26 mouse cellular contexts compared by ENCODE assay signal in the genomic region with DNA sequence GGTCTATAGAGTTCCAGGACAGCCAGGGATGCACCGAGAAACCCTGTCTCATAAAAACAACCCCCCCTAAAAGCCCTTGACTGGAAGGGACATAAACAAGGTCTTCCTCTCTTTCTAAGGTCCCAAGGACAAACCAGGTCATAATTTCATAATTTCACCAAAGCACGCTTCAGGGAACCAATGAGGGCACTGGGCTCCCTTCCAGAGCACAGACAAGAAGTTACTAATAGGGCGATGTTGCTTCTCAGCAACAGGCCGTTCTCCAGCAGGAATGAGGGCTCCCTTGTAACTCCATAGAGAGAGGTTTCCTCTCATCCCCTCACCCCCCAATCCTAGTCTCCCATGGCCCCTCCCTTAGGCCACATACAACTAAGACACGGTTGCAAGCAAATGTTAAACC. TPM values are rescaled to one million over a fixed set of nuclear protein-coding genes. Genes with fewer than 3 reads are reported as not detected.
A peak's percentile ranks its signal among the peaks of the same experiment; 100 is the strongest.
DNase-seq lines count a peak whose midpoint lies in the region; ATAC-seq lines count a peak whose summit lies in the region.
"Had no signal": no experiment of that assay in that cellular context is flagged by ENCODE, and none has a peak within 500 bp of the region (broad histone marks: within the 10 kb centered on the region; RNA-seq: fewer than 3 reads in every experiment).

No protein-coding gene starts in this region.

- H3K4me1 ChIP-seq in midbrain, embryonic 16.5 days (ENCODE audit: control insufficient read depth, insufficient read depth, low read length) = no peaks in the 10 kb centered on the region
- H3K4me1 ChIP-seq: embryonic facial prominence, embryonic 13.5 days; embryonic facial prominence, embryonic 15.5 days; forebrain, embryonic 10.5 days; forebrain, embryonic 12.5 days had no signal

- H3K4me3 ChIP-seq in midbrain, embryonic 16.5 days (ENCODE audit: low read depth, low read length) = no peak overlapping the region
- H3K4me3 ChIP-seq: embryonic facial prominence, embryonic 13.5 days; embryonic facial prominence, embryonic 15.5 days; erythroblast, embryonic 14.5 days; forebrain, embryonic 10.5 days; forebrain, embryonic 12.5 days had no signal

- no peak for ATAC-seq in midbrain, embryonic 16.5 days
- ATAC-seq: activated CD4-positive, CD25-positive, alpha-beta regulatory T cell, adult 4 months; CD4-positive, CD25-positive, alpha-beta regulatory T cell, adult 4 months; forebrain, embryonic 14.5 days; forebrain, embryonic 16.5 days; Patski had no signal

- H3K36me3 ChIP-seq in midbrain, embryonic 16.5 days (ENCODE audit: control insufficient read depth, insufficient read depth, low read length) = no peaks in the 10 kb centered on the region
- H3K36me3 ChIP-seq: embryonic facial prominence, embryonic 13.5 days; embryonic facial prominence, embryonic 15.5 days; forebrain, embryonic 10.5 days; forebrain, embryonic 12.5 days; G1E had no signal

- H3K9ac ChIP-seq in midbrain, embryonic 16.5 days (ENCODE audit: low read depth, low read length) = no peak overlapping the region
- H3K9ac ChIP-seq: embryonic facial prominence, embryonic 13.5 days; embryonic facial prominence, embryonic 15.5 days; forebrain, embryonic 12.5 days had no signal

- DNase-seq in adrenal gland, adult (ENCODE audit: inconsistent age in 2 of 2, low spot score in 1 of 2) = peak; percentile 71 to 87
- DNase-seq in adrenal gland, postnatal 10 days = no peak
- peak; percentile 68 for DNase-seq in adrenal gland, adult 8-10 months
- peak; percentile 58 for DNase-seq in adrenal gland, postnatal 25 days
- DNase-seq in testis, postnatal 10 days (ENCODE audit: low spot score) = no peak
- DNase-seq: B cell, adult 2 months; cerebellum, adult 11 months; cerebellum, adult 18-20 months; cerebellum, adult 8-10 months; cerebellum, adult 9-11 months; cerebellum, postnatal 14 days; cerebellum, postnatal 36 days; embryo, embryonic 11 days had no signal

- H3K27ac ChIP-seq in midbrain, embryonic 16.5 days (ENCODE audit: low read length) = no peak overlapping the region
- H3K27ac ChIP-seq: embryonic facial prominence, embryonic 13.5 days; embryonic facial prominence, embryonic 15.5 days; forebrain, embryonic 10.5 days; forebrain, embryonic 12.5 days had no signal

- H3K9me3 ChIP-seq in midbrain, embryonic 16.5 days (replicated peaks; ENCODE audit: control insufficient read depth, low read length, poor library complexity, severe bottlenecking) = no peaks in the 10 kb centered on the region
- H3K9me3 ChIP-seq: embryonic facial prominence, embryonic 13.5 days; embryonic facial prominence, embryonic 15.5 days; forebrain, embryonic 10.5 days; forebrain, embryonic 12.5 days; G1E had no signal

- no peak overlapping the region for H3K4me2 ChIP-seq in midbrain, embryonic 16.5 days (ENCODE audit: low read length)
- H3K4me2 ChIP-seq: embryonic facial prominence, embryonic 13.5 days; embryonic facial prominence, embryonic 15.5 days; forebrain, embryonic 12.5 days had no signal

- no peaks in the 10 kb centered on the region for H3K27me3 ChIP-seq in midbrain, embryonic 16.5 days (ENCODE audit: control insufficient read depth, insufficient read depth, low read depth, low read length)
- H3K27me3 ChIP-seq: embryonic facial prominence, embryonic 13.5 days; embryonic facial prominence, embryonic 15.5 days; forebrain, embryonic 12.5 days; Patski had no signal

- WGBS in midbrain, embryonic 16.5 days = 90% methylated on average over 5 of the region's 5 CpGs

RNA-seq across cellular contexts. Expression of a gene that starts 9.1 kb away (rescaled TPM):
- total RNA-seq in adrenal gland, postnatal 10 days (2021) = 10 to 100 TPM in 1 of 2 experiments, 1 to 10 TPM in 1; 9.2 to 17.6 TPM
- total RNA-seq in adrenal gland, adult 8-10 months (2022) = 10 to 100 TPM in 1 of 4 experiments, 1 to 10 TPM in 3; 4.8 to 11.4 (median 6.5) TPM
- 1.9 and 3.7 TPM in 2 replicates for total RNA-seq in adrenal gland, postnatal 25 days (2021)
- polyA plus RNA-seq in midbrain, embryonic 16.5 days (2015; fragmentation: Nextera tagmentation; extraction: Ambion mirVana) = 0.87 and 1.6 TPM in 2 replicates
- total RNA-seq: common myeloid progenitor, adult 5-6 weeks; G1E had no signal
- polyA plus RNA-seq: activated CD4-positive, CD25-positive, alpha-beta regulatory T cell, adult 4 months; CD4-positive, CD25-positive, alpha-beta regulatory T cell, adult 4 months; erythroblast, embryonic 14.5 days; G1E had no signal

RNA-seq across cellular contexts. Expression of a gene that starts 13.9 kb away (rescaled TPM):
- total RNA-seq in adrenal gland, postnatal 10 days (2021) = 10 to 100 TPM; 33.0 to 37.3 TPM
- 100 to 1,000 TPM in 2 of 4 experiments, 10 to 100 TPM in 2; 41.6 to 142 (median 76.2) TPM for total RNA-seq in adrenal gland, adult 8-10 months (2022)
- total RNA-seq in adrenal gland, postnatal 25 days (2021) = 59.0 and 82.3 TPM in 2 replicates
- 5.8 and 7.0 TPM in 2 replicates for polyA plus RNA-seq in midbrain, embryonic 16.5 days (2015; fragmentation: Nextera tagmentation; extraction: Ambion mirVana)

RNA-seq across cellular contexts. Expression of a gene that starts 19.7 kb away (rescaled TPM):
- total RNA-seq in adrenal gland, postnatal 10 days (2021) = 1 to 10 TPM; 3.8 to 9.5 TPM
- 10 to 100 TPM; 11.1 to 23.9 (median 15.9) TPM for total RNA-seq in adrenal gland, adult 8-10 months (2022)
- total RNA-seq in adrenal gland, postnatal 25 days (2021) = 5.6 and 10.0 TPM in 2 replicates
- polyA plus RNA-seq in midbrain, embryonic 16.5 days (2015; fragmentation: Nextera tagmentation; extraction: Ambion mirVana) = 624 and 719 TPM in 2 replicates
- total RNA-seq: common myeloid progenitor, adult 5-6 weeks had no signal
- polyA plus RNA-seq: activated CD4-positive, CD25-positive, alpha-beta regulatory T cell, adult 4 months; CD4-positive, CD25-positive, alpha-beta regulatory T cell, adult 4 months had no signal

RNA-seq across cellular contexts. Expression of a gene that starts 21.6 kb away (rescaled TPM):
- total RNA-seq in adrenal gland, postnatal 10 days (2021) = 10 to 100 TPM; 23.9 to 46.6 TPM
- total RNA-seq in adrenal gland, adult 8-10 months (2022) = 10 to 100 TPM in 3 of 4 experiments, 1 to 10 TPM in 1; 9.3 to 13.1 (median 11.6) TPM
- total RNA-seq in adrenal gland, postnatal 25 days (2021) = 11.4 and 18.7 TPM in 2 replicates
- 1.3 and 2.8 TPM in 2 replicates for polyA plus RNA-seq in midbrain, embryonic 16.5 days (2015; fragmentation: Nextera tagmentation; extraction: Ambion mirVana)

RNA-seq across cellular contexts. Expression of a gene that starts 27.3 kb away (rescaled TPM):
- total RNA-seq in adrenal gland, postnatal 10 days (2021) = 10 to 100 TPM; 20.0 to 27.4 TPM
- total RNA-seq in adrenal gland, adult 8-10 months (2022) = 10 to 100 TPM; 26.1 to 57.9 (median 42.3) TPM
- total RNA-seq in adrenal gland, postnatal 25 days (2021) = 40.9 and 46.8 TPM in 2 replicates
- 86.6 and 87.9 TPM in 2 replicates for polyA plus RNA-seq in midbrain, embryonic 16.5 days (2015; fragmentation: Nextera tagmentation; extraction: Ambion mirVana)

Comparison
In these comparisons a context has a peak if more than half of its experiments do, and no peak if none do; other contexts are left out.
1. DNase-seq: peak in adrenal gland, adult (2 of 2), adrenal gland, adult 8-10 months (single experiment) and adrenal gland, postnatal 25 days (single experiment); none in adrenal gland, postnatal 10 days (single experiment) and testis, postnatal 10 days (single experiment).